10 mouse cellular contexts compared by ENCODE assay signal in the genomic region with DNA sequence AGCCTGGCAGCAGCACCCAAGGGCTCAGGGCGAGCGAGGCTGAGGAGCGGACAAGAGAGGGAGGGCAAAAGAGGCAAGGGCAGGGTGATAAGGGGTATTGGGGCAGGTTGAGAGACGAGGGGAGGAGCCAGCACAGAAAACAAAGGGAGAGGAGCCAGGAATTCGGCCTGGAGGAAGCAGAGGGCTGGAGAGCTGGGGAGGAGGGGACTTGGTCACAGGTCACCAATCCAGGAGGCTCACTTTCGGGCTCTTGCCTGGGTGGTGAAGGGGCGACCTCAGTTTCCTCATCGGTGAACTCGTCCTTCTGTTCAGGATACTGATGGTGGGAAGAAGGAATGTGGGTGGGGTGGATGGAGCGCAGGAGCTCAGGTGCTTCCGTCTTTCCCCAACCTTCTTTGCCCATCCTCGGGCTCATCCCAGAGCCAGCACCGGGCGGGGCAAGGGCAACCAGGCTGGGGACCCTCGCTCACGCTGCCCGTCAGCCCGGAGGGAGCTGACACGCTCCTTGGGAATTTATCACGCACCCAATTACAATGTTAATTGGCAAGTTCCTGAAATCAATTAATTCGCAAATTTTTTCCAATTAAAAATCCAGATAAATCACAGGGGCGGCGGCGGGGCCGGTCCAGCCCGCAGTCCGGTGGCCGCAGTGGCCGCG. TPM values are rescaled to one million over a fixed set of nuclear protein-coding genes. Genes with fewer than 3 reads are reported as not detected.
A peak's percentile ranks its signal among the peaks of the same experiment; 100 is the strongest.
DNase-seq lines count a peak whose midpoint lies in the region; ATAC-seq lines count a peak whose summit lies in the region.
"Had no signal": no experiment of that assay in that cellular context is flagged by ENCODE, and none has a peak within 500 bp of the region (broad histone marks: within the 10 kb centered on the region; RNA-seq: fewer than 3 reads in every experiment).

No protein-coding gene starts in this region.

- no peaks in the 10 kb centered on the region for H3K4me1 ChIP-seq in heart, embryonic 16.5 days (ENCODE audit: control insufficient read depth, insufficient read depth, low read length)
- peaks cover 23% of the 10 kb centered on the region for H3K4me1 ChIP-seq in hindbrain, embryonic 14.5 days (replicated peaks; ENCODE audit: control insufficient read depth, insufficient read depth, low read length)
- peaks cover 36% of the 10 kb centered on the region for H3K4me1 ChIP-seq in midbrain, embryonic 12.5 days

- WGBS in heart, embryonic 16.5 days, result 18% methylated on average over 30 of the region's 30 CpGs
- 14% methylated on average over 30 of the region's 30 CpGs for WGBS in hindbrain, embryonic 14.5 days
- 9% methylated on average over 30 of the region's 30 CpGs for WGBS in midbrain, embryonic 12.5 days

- peak overlapping the region; percentile 71 for H3K9ac ChIP-seq in heart, embryonic 16.5 days (ENCODE audit: low read length)
- peak overlapping the region; percentile 52 for H3K9ac ChIP-seq in hindbrain, embryonic 14.5 days
- peak overlapping the region; percentile 50; the same call in 1 of the 2 replicates for H3K9ac ChIP-seq in midbrain, embryonic 12.5 days (replicated peaks)

- H3K36me3 ChIP-seq in heart, embryonic 16.5 days (ENCODE audit: control insufficient read depth, insufficient read depth), result no peaks in the 10 kb centered on the region
- H3K36me3 ChIP-seq in hindbrain, embryonic 14.5 days (replicated peaks; ENCODE audit: control insufficient read depth, insufficient read depth), result no peaks in the 10 kb centered on the region
- no peaks in the 10 kb centered on the region for H3K36me3 ChIP-seq in midbrain, embryonic 12.5 days

- peak overlapping the region; percentile 90 for H3K4me2 ChIP-seq in heart, embryonic 16.5 days (ENCODE audit: low read depth, low read length)
- peak overlapping the region; percentile 66 for H3K4me2 ChIP-seq in hindbrain, embryonic 14.5 days (replicated peaks)
- peak overlapping the region; percentile 62 for H3K4me2 ChIP-seq in midbrain, embryonic 12.5 days (replicated peaks)

- H3K27me3 ChIP-seq in heart, embryonic 16.5 days (ENCODE audit: control insufficient read depth, insufficient read depth, low read length), result peaks cover 16% of the 10 kb centered on the region
- peaks cover 51% of the 10 kb centered on the region for H3K27me3 ChIP-seq in hindbrain, embryonic 14.5 days (ENCODE audit: control insufficient read depth, insufficient read depth, low read length)
- H3K27me3 ChIP-seq in midbrain, embryonic 12.5 days, result peaks cover 97% of the 10 kb centered on the region

- no peaks in the 10 kb centered on the region for H3K9me3 ChIP-seq in heart, embryonic 16.5 days (replicated peaks; ENCODE audit: control insufficient read depth, low read length)
- H3K9me3 ChIP-seq in hindbrain, embryonic 14.5 days (ENCODE audit: control insufficient read depth, low read length), result no peaks in the 10 kb centered on the region
- no peaks in the 10 kb centered on the region for H3K9me3 ChIP-seq in midbrain, embryonic 12.5 days

- ATAC-seq in heart, embryonic 16.5 days (replicated peaks; ENCODE audit: extremely low read depth, insufficient read depth, low FRiP score), result no peak
- ATAC-seq in hindbrain, embryonic 14.5 days (ENCODE audit: low FRiP score), result no peak
- ATAC-seq in midbrain, embryonic 12.5 days (ENCODE audit: low FRiP score, low read depth), result no peak

- peak overlapping the region; percentile 46 for H3K4me3 ChIP-seq in heart, embryonic 16.5 days (ENCODE audit: low read length)
- H3K4me3 ChIP-seq in hindbrain, embryonic 14.5 days (replicated peaks; ENCODE audit: low read length), result peak overlapping the region; percentile 33
- peak overlapping the region; percentile 36 for H3K4me3 ChIP-seq in midbrain, embryonic 12.5 days

- DNase-seq in heart, postnatal 10 days, result no peak
- peak; percentile 66 for DNase-seq in ZHBTc4 (ENCODE audit: low read depth, low spot score)
- DNase-seq in hindbrain, embryonic 14.5 days (ENCODE audit: low spot score), result no peak
- no peak for DNase-seq in adrenal gland, postnatal 25 days
- no peak for DNase-seq in layer of hippocampus, postnatal 25 days (ENCODE audit: extremely low spot score in 1 of 2, low spot score in 1 of 2)
- no peak for DNase-seq in adrenal gland, adult 18-20 months (ENCODE audit: low spot score in 2 of 2)
- DNase-seq: cerebellum, adult 11 months; gastrocnemius, postnatal 10 days had no signal

- intact Hi-C loops in heart, postnatal 10 days (cut with DNase I), result no loop called here

- H3K27ac ChIP-seq in heart, embryonic 16.5 days (ENCODE audit: low read length), result no peak overlapping the region
- H3K27ac ChIP-seq in hindbrain, embryonic 14.5 days, result no peak overlapping the region
- peak overlapping the region; percentile 36; the same call in 1 of the 2 replicates for H3K27ac ChIP-seq in midbrain, embryonic 12.5 days (replicated peaks)

RNA-seq across cellular contexts. Expression of a gene that starts 51.8 kb away (rescaled TPM):
- 0.85 and 0.95 TPM in 2 replicates for polyA plus RNA-seq in heart, embryonic 16.5 days (2015; fragmentation: Nextera tagmentation; extraction: Ambion mirVana)
- under 1 TPM; 0.35 to 0.38 TPM for total RNA-seq in heart, postnatal 10 days (2021)
- polyA plus RNA-seq in hindbrain, embryonic 14.5 days (2014; fragmentation: Nextera tagmentation; extraction: Ambion mirVana), result 1.2 and 1.3 TPM in 2 replicates
- 0.32 and 0.47 TPM in 2 replicates for polyA plus RNA-seq in midbrain, embryonic 12.5 days (2016; fragmentation: Nextera tagmentation; extraction: Ambion mirVana)
- total RNA-seq in adrenal gland, postnatal 25 days (2021), result 4.8 and 4.9 TPM in 2 replicates
- under 1 TPM; 0.52 to 0.79 TPM for total RNA-seq in layer of hippocampus, postnatal 25 days (2021)
- total RNA-seq in adrenal gland, adult 18-20 months (2021), result 1 to 10 TPM; 1.9 to 2.4 TPM

RNA-seq across cellular contexts. Expression of a gene that starts 52.0 kb away (rescaled TPM):
- polyA plus RNA-seq in heart, embryonic 16.5 days (2015; fragmentation: Nextera tagmentation; extraction: Ambion mirVana), result 36.8 and 39.9 TPM in 2 replicates
- 10 to 100 TPM; 28.5 to 40.0 TPM for total RNA-seq in heart, postnatal 10 days (2021)
- 10.0 and 11.6 TPM in 2 replicates for polyA plus RNA-seq in hindbrain, embryonic 14.5 days (2014; fragmentation: Nextera tagmentation; extraction: Ambion mirVana)
- 7.1 TPM in 2 replicates for polyA plus RNA-seq in midbrain, embryonic 12.5 days (2016; fragmentation: Nextera tagmentation; extraction: Ambion mirVana)
- 86.4 and 94.3 TPM in 2 replicates for total RNA-seq in adrenal gland, postnatal 25 days (2021)
- 1 to 10 TPM; 4.6 to 6.0 TPM for total RNA-seq in layer of hippocampus, postnatal 25 days (2021)
- 10 to 100 TPM; 38.6 to 66.8 TPM for total RNA-seq in adrenal gland, adult 18-20 months (2021)

Comparison
In these comparisons a context has a peak if more than half of its experiments do, and no peak if none do; other contexts are left out.
1. RNA of a gene that starts 52.0 kb away (total RNA-seq): 86.4 to 94.3 TPM in adrenal gland, postnatal 25 days, 38.6 to 66.8 TPM in adrenal gland, adult 18-20 months and 28.5 to 40.0 TPM in heart, postnatal 10 days; 4.6 to 6.0 TPM in layer of hippocampus, postnatal 25 days; every median in the first group is over 4 times any median in the second.
2. Peak in every context shown above with its lines, with median percentiles within 50 percentile points of each other: H3K4me2 ChIP-seq, H3K4me3 ChIP-seq and H3K9ac ChIP-seq.